Mouse (Mus musculus) G1E (cell line): Measurements from ENCODE around the gene Pmfbp1.

Experiments used
- CTCF ChIP-seq: IDR thresholded peaks from 2 replicates; pipeline ENCODE4 v1.5.1; 2012; ENCODE audit warnings: low read depth, low read length, inconsistent platforms, mixed read lengths
- GATA1 ChIP-seq: IDR thresholded peaks from 2 replicates; pipeline ENCODE4 v1.6.1; 2012; ENCODE audit warnings: borderline replicate concordance, low read length, inconsistent platforms, mixed read lengths
- GATA2 ChIP-seq: IDR thresholded peaks from 2 replicates; pipeline ENCODE4 v1.6.1; 2012; ENCODE audit warnings: low read depth, low read length, inconsistent platforms, borderline replicate concordance
- POLR2AphosphoS5 ChIP-seq: IDR thresholded peaks from 2 replicates; pipeline ENCODE4 v1.6.1; 2012; ENCODE audit warnings: low read depth, low read length, inconsistent platforms; ENCODE audit not compliant: insufficient replicate concordance
- TAL1 ChIP-seq: conservative IDR thresholded peaks from 2 replicates; pipeline ENCODE4 v1.6.1; 2012; ENCODE audit warnings: low read depth, low read length, inconsistent platforms, mixed read lengths

DNA sequence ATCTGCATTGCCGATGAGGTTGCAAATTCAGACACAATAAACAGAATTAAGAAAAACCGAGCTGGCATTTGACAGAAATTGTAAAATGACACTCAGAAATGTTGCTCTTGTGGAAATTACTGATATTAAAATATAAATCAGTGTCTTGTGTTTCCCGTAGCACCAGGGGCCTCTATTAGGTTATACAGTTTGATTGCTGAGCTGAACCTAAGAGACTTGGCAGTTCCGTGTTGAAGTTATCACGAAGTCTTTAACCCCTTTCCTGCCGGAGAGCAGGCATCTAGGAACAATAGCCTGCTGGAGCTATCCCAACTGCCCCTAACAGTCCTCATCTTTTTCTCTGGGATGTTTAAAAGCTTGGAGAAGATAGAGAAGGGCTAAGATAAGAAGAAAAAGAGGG lies 8.3 kb upstream of the Pmfbp1 start:
- no peak for TF ChIP-seq GATA1
- no peak for TF ChIP-seq CTCF
- TF ChIP-seq TAL1 = no peak
- TF ChIP-seq POLR2AphosphoS5 = no peak
- no peak for TF ChIP-seq GATA2
